Mouse (Mus musculus): Measurements from ENCODE around the gene Blcap. TPM values are rescaled to one million over a fixed set of nuclear protein-coding genes. Genes with fewer than 3 reads are reported as not detected.

Gene Blcap
- polyA plus RNA-seq, 1 experiment from 2014 or later: 25.9 TPM

GRCm38 (mm10) chr2:157556074-157556698, 14.9 kb downstream of the Blcap start:
- ATAC-seq (replicated peaks; ENCODE audit: low FRiP score): no peak
- peaks cover 12% of the 10 kb centered on the region for H3K9me3 ChIP-seq (ENCODE audit: control insufficient read depth, low read length)
- no peak overlapping the region for H3K4me2 ChIP-seq
- no peak for DNase-seq (ENCODE audit: low spot score)
- 72% methylated on average over 5 of the region's 5 CpGs for WGBS
- no peak overlapping the region for H3K27ac ChIP-seq (ENCODE audit: low read depth, low read length)
- peaks cover 17% of the 10 kb centered on the region for H3K27me3 ChIP-seq (replicated peaks; ENCODE audit: control insufficient read depth, insufficient read depth, low read length)
- no peak overlapping the region for H3K9ac ChIP-seq (ENCODE audit: low read depth, low read length)
- H3K4me3 ChIP-seq (ENCODE audit: low read depth, low read length): no peak overlapping the region
- H3K36me3 ChIP-seq (ENCODE audit: control insufficient read depth, insufficient read depth, low read length): peaks cover 27% of the 10 kb centered on the region
- 0 out of 2 replicates have a peak, but pooled peaks cover 3% of the 10 kb centered on the region for H3K4me1 ChIP-seq (replicated peaks; ENCODE audit: control insufficient read depth, insufficient read depth, low read length)

- 72% methylated on average over 10 of the region's 10 CpGs for WGBS
- Histone ChIP-seq H3K27me3 (replicated peaks; ENCODE audit: control insufficient read depth, insufficient read depth, low read length) (no peaks in the 10 kb centered on the region), H3K4me1 (replicated peaks; ENCODE audit: control insufficient read depth, insufficient read depth, low read length) (0 out of 2 replicates have a peak, but pooled peaks cover 3% of the 10 kb centered on the region)
Observed at GRCm38 (mm10) chr2:157552158-157552886, 18.8 kb downstream of the Blcap start.

DNA sequence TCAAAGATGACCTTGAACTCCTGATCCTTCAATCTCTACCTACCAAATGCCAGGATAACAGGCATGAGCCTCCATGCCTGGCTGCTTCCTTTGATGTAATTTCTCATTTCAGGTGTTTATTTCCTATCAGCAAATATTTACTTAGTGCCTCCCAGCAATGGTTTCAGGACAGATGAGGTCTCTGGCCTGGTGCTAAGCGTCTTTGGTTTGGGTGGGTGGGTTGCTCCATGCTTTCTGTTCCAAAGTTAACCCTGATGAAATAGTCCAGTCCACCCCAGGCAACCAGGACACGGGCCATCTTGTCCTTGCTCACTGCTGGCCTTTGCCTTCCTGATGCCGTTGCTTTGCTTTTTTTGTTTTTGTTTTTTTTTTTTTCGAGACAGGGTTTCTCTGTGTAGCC, 20.8 kb downstream of the Blcap start:
- H3K4me1 ChIP-seq (replicated peaks; ENCODE audit: control insufficient read depth, insufficient read depth, low read length): 0 out of 2 replicates have a peak, but pooled peaks cover 3% of the 10 kb centered on the region
- no peak overlapping the region for H3K4me2 ChIP-seq
- WGBS: 76% methylated on average over 4 of the region's 4 CpGs
- H3K27me3 ChIP-seq (replicated peaks; ENCODE audit: control insufficient read depth, insufficient read depth, low read length): no peaks in the 10 kb centered on the region
- no peaks in the 10 kb centered on the region for H3K36me3 ChIP-seq (ENCODE audit: control insufficient read depth, insufficient read depth, low read length)
- no peak for DNase-seq (ENCODE audit: low spot score)
- H3K9me3 ChIP-seq (ENCODE audit: control insufficient read depth, low read length): no peaks in the 10 kb centered on the region
- no peak for ATAC-seq (replicated peaks; ENCODE audit: low FRiP score)
- H3K9ac ChIP-seq (ENCODE audit: low read depth, low read length): no peak overlapping the region
- H3K27ac ChIP-seq (ENCODE audit: low read depth, low read length): no peak overlapping the region
- H3K4me3 ChIP-seq (ENCODE audit: low read depth, low read length): no peak overlapping the region

More at GRCm38 (mm10) chr2:157552158-157552886, 18.8 kb downstream of the Blcap start:
- Histone ChIP-seq H3K9ac (ENCODE audit: low read depth, low read length) (no peak overlapping the region), H3K4me3 (ENCODE audit: low read depth, low read length) (no peak overlapping the region), H3K27ac (ENCODE audit: low read depth, low read length) (no peak overlapping the region), H3K9me3 (ENCODE audit: control insufficient read depth, low read length) (no peaks in the 10 kb centered on the region), H3K4me2 (no peak overlapping the region), H3K36me3 (ENCODE audit: control insufficient read depth, insufficient read depth, low read length) (peaks cover 6% of the 10 kb centered on the region; the same call in 1 of the 2 replicates)
- DNase-seq (ENCODE audit: low spot score): no peak
- ATAC-seq (replicated peaks; ENCODE audit: low FRiP score): no peak

- no peak overlapping the region for H3K4me3 ChIP-seq (ENCODE audit: low read depth, low read length)
- no peaks in the 10 kb centered on the region for H3K9me3 ChIP-seq (ENCODE audit: control insufficient read depth, low read length)
- H3K4me1 ChIP-seq (replicated peaks; ENCODE audit: control insufficient read depth, insufficient read depth, low read length): 0 out of 2 replicates have a peak, but pooled peaks cover 2% of the 10 kb centered on the region
- H3K4me2 ChIP-seq: no peak overlapping the region
- DNase-seq (ENCODE audit: low spot score) (no peak), ATAC-seq (replicated peaks; ENCODE audit: low FRiP score) (no peak)
- H3K36me3 ChIP-seq (ENCODE audit: control insufficient read depth, insufficient read depth, low read length): no peaks in the 10 kb centered on the region
- H3K9ac ChIP-seq (ENCODE audit: low read depth, low read length): no peak overlapping the region
- no peak overlapping the region for H3K27ac ChIP-seq (ENCODE audit: low read depth, low read length)
- no peaks in the 10 kb centered on the region for H3K27me3 ChIP-seq (replicated peaks; ENCODE audit: control insufficient read depth, insufficient read depth, low read length)
Observed at GRCm38 (mm10) chr2:157546686-157547085, 24.4 kb downstream of the Blcap start.

DNA sequence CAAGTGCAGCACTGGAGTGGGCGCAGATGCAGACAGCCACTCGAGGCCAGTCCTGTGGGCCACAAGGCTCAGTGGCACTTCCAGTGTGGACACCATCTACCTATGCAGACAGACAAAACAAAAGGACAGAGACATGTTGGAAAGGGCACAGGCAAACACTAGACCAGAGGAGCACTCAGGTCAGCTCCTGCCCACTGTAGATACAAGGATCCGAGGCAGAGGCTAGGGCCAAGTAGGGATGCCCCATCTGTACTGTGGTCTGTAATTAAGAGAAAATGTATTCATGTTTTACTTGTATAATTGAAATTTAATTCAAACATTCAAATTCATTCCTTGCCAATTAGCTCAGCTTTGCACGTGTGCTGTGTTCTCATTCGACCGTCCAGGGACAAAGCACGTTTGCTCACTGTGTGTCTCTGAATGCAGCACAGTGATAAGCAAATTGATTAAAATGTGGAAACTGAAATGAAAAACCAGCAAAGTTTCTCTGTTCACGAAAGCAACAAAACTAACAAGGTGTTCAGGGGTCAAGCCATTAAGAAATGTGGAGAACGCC, 26.7 kb downstream of the Blcap start:
- Histone ChIP-seq H3K9me3 (ENCODE audit: control insufficient read depth, low read length) (no peaks in the 10 kb centered on the region), H3K36me3 (ENCODE audit: control insufficient read depth, insufficient read depth, low read length) (no peaks in the 10 kb centered on the region), H3K27ac (ENCODE audit: low read depth, low read length) (no peak overlapping the region), H3K4me2 (no peak overlapping the region), H3K9ac (ENCODE audit: low read depth, low read length) (no peak overlapping the region), H3K27me3 (replicated peaks; ENCODE audit: control insufficient read depth, insufficient read depth, low read length) (no peaks in the 10 kb centered on the region), H3K4me3 (ENCODE audit: low read depth, low read length) (no peak overlapping the region), H3K4me1 (replicated peaks; ENCODE audit: control insufficient read depth, insufficient read depth, low read length) (peaks cover 12% of the 10 kb centered on the region)
- 83% methylated on average over 9 of the region's 9 CpGs for WGBS
- DNase-seq (ENCODE audit: low spot score) (no peak), ATAC-seq (replicated peaks; ENCODE audit: low FRiP score) (no peak)

DNA sequence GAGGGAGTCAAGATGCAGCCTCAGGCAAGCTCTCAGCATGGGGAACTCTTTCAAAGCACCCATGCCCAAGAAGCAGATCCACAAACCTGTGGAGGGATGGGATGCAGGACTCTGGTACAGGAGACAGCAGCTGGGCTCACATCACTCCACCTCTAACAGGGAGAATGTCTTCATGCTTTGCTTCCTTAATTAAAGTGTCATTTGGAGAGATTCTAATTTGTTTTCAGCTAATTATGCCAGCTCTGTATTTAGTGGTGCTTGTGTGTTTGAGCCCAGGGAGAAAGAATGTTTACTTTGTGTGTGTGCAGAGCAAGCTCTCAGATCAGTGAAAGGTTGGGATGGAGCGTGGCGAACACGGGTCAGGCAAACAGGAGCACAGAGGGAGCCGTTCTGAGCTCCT, 28.7 kb downstream of the Blcap start:
- Histone ChIP-seq H3K4me3 (ENCODE audit: low read depth, low read length) (no peak overlapping the region), H3K27ac (ENCODE audit: low read depth, low read length) (no peak overlapping the region), H3K4me2 (no peak overlapping the region), H3K27me3 (replicated peaks; ENCODE audit: control insufficient read depth, insufficient read depth, low read length) (no peaks in the 10 kb centered on the region), H3K9me3 (ENCODE audit: control insufficient read depth, low read length) (no peaks in the 10 kb centered on the region), H3K36me3 (ENCODE audit: control insufficient read depth, insufficient read depth, low read length) (no peaks in the 10 kb centered on the region), H3K4me1 (replicated peaks; ENCODE audit: control insufficient read depth, insufficient read depth, low read length) (peaks cover 12% of the 10 kb centered on the region), H3K9ac (ENCODE audit: low read depth, low read length) (no peak overlapping the region)
- DNase-seq (ENCODE audit: low spot score) (no peak), ATAC-seq (replicated peaks; ENCODE audit: low FRiP score) (no peak)
- 77% methylated on average over 4 of the region's 4 CpGs for WGBS

DNA sequence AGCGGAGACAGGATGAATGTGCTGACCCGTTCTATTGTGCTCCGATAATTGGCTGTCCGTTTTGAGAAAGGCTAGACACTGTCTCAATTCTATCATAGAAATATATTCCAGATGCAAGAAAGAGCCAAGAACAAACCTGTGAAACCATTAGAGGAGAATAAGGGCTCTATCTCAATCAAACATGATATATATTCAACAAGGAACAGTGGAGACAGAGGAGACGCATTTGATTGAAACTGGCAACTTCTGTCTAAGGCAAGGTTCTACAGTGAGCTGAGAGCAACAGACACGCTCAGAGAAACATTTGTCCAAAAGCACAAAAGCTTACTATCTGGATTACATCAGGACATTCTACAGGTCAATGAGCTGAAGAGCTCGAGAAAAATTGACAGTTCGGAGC, 29.4 kb downstream of the Blcap start:
- no peak for ATAC-seq (replicated peaks; ENCODE audit: low FRiP score)
- WGBS: 77% methylated on average over 8 of the region's 8 CpGs

DNA sequence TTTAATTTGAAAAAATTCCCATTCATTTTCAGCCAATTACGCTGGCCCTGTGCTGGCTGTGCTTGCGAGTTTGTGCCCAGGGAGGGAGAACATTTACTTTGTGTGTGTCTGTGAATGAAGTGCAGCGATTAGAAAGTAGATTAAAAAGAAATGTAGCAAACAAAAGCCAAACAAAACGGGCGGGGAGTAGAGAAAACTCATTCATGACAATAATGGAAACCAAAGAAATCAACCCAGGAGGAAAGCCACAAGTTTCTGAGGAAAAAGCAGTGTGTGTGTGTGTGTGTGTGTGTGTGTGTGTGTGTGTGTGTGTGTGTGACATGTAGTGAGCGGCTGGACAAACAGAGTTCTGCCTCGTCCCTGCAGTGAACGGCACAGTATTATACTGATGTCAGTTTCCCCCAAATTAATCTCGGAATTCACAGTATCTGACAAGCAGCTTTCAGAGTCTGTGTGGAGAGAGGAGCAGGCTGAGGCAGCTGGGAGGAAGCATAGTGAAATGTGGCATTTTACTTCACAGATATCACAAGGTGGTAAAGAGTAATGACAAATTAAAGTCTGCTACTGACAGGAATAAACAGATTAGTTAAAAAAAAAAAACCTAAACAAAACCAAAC, 30.0 kb downstream of the Blcap start:
- Histone ChIP-seq H3K4me3 (ENCODE audit: low read depth, low read length) (no peak overlapping the region), H3K4me2 (no peak overlapping the region), H3K4me1 (replicated peaks; ENCODE audit: control insufficient read depth, insufficient read depth, low read length) (peaks cover 12% of the 10 kb centered on the region), H3K27me3 (replicated peaks; ENCODE audit: control insufficient read depth, insufficient read depth, low read length) (no peaks in the 10 kb centered on the region), H3K9me3 (ENCODE audit: control insufficient read depth, low read length) (no peaks in the 10 kb centered on the region), H3K27ac (ENCODE audit: low read depth, low read length) (no peak overlapping the region), H3K9ac (ENCODE audit: low read depth, low read length) (no peak overlapping the region), H3K36me3 (ENCODE audit: control insufficient read depth, insufficient read depth, low read length) (no peaks in the 10 kb centered on the region)
- ATAC-seq (replicated peaks; ENCODE audit: low FRiP score) (no peak), DNase-seq (ENCODE audit: low spot score) (no peak)
- 68% methylated on average over 9 of the region's 9 CpGs for WGBS

More for the DNA sequence above, 29.4 kb downstream of the Blcap start:
- H3K4me1 ChIP-seq (replicated peaks; ENCODE audit: control insufficient read depth, insufficient read depth, low read length): peaks cover 12% of the 10 kb centered on the region
- H3K27ac ChIP-seq (ENCODE audit: low read depth, low read length): no peak overlapping the region
- no peak overlapping the region for H3K4me2 ChIP-seq
- no peaks in the 10 kb centered on the region for H3K9me3 ChIP-seq (ENCODE audit: control insufficient read depth, low read length)
- no peak overlapping the region for H3K4me3 ChIP-seq (ENCODE audit: low read depth, low read length)
- H3K27me3 ChIP-seq (replicated peaks; ENCODE audit: control insufficient read depth, insufficient read depth, low read length): no peaks in the 10 kb centered on the region
- no peak for DNase-seq (ENCODE audit: low spot score)
- H3K36me3 ChIP-seq (ENCODE audit: control insufficient read depth, insufficient read depth, low read length): no peaks in the 10 kb centered on the region
- H3K9ac ChIP-seq (ENCODE audit: low read depth, low read length): no peak overlapping the region

Measured in liver, embryonic 11.5 days (tissue).